Mouse (Mus musculus): ENCODE data around the gene Mab21l2. TPM values are rescaled to one million over a fixed set of nuclear protein-coding genes. Genes with fewer than 3 reads are reported as not detected.

Gene Mab21l2
- 0.59 TPM in 1 of 2 replicates, not detected in the other for polyA plus RNA-seq (2011; ENCODE audit: insufficient read depth, insufficient read length, low read depth, missing spikeins)

DNA sequence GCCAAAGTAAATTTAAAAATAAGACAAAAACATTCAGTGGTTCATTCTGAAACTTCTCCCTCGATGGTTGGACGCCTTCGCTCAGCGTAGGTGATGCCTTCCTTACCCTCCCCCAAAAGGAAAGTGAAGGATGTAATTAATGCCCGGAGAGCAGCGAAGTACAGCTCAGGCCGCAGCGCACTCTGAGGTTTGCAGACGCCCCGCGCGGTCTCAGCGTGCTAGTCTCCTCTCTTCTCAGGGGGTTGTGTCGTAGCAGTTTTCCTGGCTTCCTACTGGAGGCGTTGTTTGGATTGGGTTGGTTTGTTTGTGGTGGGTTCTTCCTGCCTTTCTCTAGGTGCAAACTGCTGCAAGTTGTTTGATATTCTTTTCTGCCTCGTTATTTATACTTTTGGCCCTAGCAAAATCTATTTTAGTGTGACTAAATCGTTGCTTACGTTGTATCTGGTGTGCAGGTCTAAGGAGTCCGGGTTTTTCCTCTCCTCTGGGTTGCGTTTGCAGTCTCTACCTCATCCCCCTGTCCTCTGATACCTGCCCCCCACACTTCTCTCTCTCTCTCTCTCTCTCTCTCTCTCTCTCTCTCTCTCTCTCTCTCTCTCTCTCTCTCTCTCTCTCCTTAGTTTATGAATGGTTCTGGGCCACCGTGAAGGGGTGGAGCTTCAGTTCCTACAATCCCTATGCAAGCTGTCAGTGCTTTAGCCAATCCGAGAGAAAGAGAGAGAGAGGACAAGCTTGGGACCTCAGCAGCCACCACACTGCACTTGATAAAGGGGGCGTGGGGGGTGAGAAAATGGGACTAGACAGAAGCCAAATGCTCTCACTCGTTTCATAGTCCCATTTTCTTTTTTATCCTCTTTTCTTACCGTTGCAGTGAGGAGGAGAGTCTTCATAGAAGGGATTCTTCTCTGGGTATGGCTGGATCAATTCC, at the start of gene Mab21l2:
Gene Mab21l2 (minus strand): TSS at position 539 of the 925 bp plus-strand sequence.
- Histone ChIP-seq H3K4me1 (ENCODE audit: control insufficient read depth, insufficient read depth, low read length) (no peaks in the 10 kb centered on the region), H3K9me3 (replicated peaks; ENCODE audit: control insufficient read depth, insufficient read depth, low read length, poor library complexity, severe bottlenecking) (no peaks in the 10 kb centered on the region), H3K27ac (ENCODE audit: insufficient read depth, low read length) (no peak within 1 kb of the TSS), H3K27me3 (ENCODE audit: control insufficient read depth, insufficient read depth, low read length, poor library complexity, severe bottlenecking) (0 out of 2 replicates have a peak, but pooled peaks cover 2% of the 10 kb centered on the region), H3K9ac (ENCODE audit: low read depth, poor library complexity, severe bottlenecking) (peak within 1 kb of the TSS; percentile 5), H3K4me3 (ENCODE audit: low read depth, low read length) (peak within 1 kb of the TSS; percentile 53), H3K36me3 (ENCODE audit: control insufficient read depth, insufficient read depth, low read length, poor library complexity, severe bottlenecking) (no peaks in the 10 kb centered on the region)
- TF ChIP-seq CTCF (IDR thresholded peaks at IDR 0.05; ENCODE audit: low read depth, low read length): no peak
- TF ChIP-seq EP300 (IDR thresholded peaks at IDR 0.05; ENCODE audit: insufficient read depth, low read depth, low read length): no peak
- no peak for TF ChIP-seq POLR2A (IDR thresholded peaks at IDR 0.05; ENCODE audit: insufficient read depth, low read length)

GRCm38 (mm10) chr3:86575312-86575711, 26.9 kb upstream of the Mab21l2 start:
- Histone ChIP-seq H3K9ac (ENCODE audit: low read depth, poor library complexity, severe bottlenecking) (no peak overlapping the region), H3K9me3 (replicated peaks; ENCODE audit: control insufficient read depth, insufficient read depth, low read length, poor library complexity, severe bottlenecking) (no peaks in the 10 kb centered on the region), H3K4me1 (ENCODE audit: control insufficient read depth, insufficient read depth, low read length) (no peaks in the 10 kb centered on the region), H3K4me3 (ENCODE audit: low read depth, low read length) (no peak overlapping the region), H3K27ac (ENCODE audit: insufficient read depth, low read length) (no peak overlapping the region), H3K27me3 (ENCODE audit: control insufficient read depth, insufficient read depth, low read length, poor library complexity, severe bottlenecking) (no peaks in the 10 kb centered on the region), H3K36me3 (ENCODE audit: control insufficient read depth, insufficient read depth, low read length, poor library complexity, severe bottlenecking) (no peaks in the 10 kb centered on the region)
- TF ChIP-seq CTCF (IDR thresholded peaks at IDR 0.05; ENCODE audit: low read depth, low read length) (no peak), POLR2A (IDR thresholded peaks at IDR 0.05; ENCODE audit: insufficient read depth, low read length) (no peak), EP300 (IDR thresholded peaks at IDR 0.05; ENCODE audit: insufficient read depth, low read depth, low read length) (no peak)

DNA sequence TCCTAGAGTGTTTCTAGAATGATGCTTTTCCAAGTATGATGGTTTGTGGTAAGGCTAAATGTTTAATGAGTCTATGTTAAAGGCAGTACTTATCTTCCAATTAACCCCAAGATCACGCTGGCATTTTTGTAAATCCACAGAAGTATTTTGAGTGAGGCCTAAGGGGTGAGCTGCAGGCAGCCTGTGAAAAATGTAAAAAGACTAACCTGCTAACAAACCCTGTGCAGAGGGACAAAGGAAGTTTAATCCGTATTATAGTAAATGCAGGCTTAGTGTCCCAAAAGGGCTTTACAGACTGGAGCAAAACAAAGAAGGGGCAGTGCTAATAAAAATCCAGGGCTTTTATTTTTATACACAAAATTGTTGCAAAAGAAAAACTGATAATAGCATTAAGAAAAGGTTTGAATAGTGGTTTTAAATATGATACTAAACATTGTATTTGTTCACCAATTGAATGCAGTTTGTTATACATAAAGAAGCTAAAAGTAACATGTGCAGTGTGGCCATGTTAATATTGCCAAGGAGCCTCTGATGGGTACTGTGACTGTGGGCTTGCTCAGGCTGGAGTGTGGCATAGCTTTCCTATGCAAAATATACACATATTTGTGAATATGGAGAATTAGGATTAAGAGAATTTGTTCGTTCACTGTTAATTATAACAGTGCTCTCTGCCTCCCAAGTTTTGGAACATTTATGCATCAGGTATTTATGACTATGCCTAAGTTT, 24.3 kb upstream of the Mab21l2 start:
- H3K27ac ChIP-seq (ENCODE audit: insufficient read depth, low read length): no peak overlapping the region
- H3K27me3 ChIP-seq (ENCODE audit: control insufficient read depth, insufficient read depth, low read length, poor library complexity, severe bottlenecking): no peaks in the 10 kb centered on the region
- no peaks in the 10 kb centered on the region for H3K36me3 ChIP-seq (ENCODE audit: control insufficient read depth, insufficient read depth, low read length, poor library complexity, severe bottlenecking)
- TF ChIP-seq EP300 (IDR thresholded peaks at IDR 0.05; ENCODE audit: insufficient read depth, low read depth, low read length) (no peak), POLR2A (IDR thresholded peaks at IDR 0.05; ENCODE audit: insufficient read depth, low read length) (no peak), CTCF (IDR thresholded peaks at IDR 0.05; ENCODE audit: low read depth, low read length) (no peak)
- H3K9me3 ChIP-seq (replicated peaks; ENCODE audit: control insufficient read depth, insufficient read depth, low read length, poor library complexity, severe bottlenecking): no peaks in the 10 kb centered on the region
- H3K4me1 ChIP-seq (ENCODE audit: control insufficient read depth, insufficient read depth, low read length): no peaks in the 10 kb centered on the region
- H3K4me3 ChIP-seq (ENCODE audit: low read depth, low read length): no peak overlapping the region
- H3K9ac ChIP-seq (ENCODE audit: low read depth, poor library complexity, severe bottlenecking): no peak overlapping the region

DNA sequence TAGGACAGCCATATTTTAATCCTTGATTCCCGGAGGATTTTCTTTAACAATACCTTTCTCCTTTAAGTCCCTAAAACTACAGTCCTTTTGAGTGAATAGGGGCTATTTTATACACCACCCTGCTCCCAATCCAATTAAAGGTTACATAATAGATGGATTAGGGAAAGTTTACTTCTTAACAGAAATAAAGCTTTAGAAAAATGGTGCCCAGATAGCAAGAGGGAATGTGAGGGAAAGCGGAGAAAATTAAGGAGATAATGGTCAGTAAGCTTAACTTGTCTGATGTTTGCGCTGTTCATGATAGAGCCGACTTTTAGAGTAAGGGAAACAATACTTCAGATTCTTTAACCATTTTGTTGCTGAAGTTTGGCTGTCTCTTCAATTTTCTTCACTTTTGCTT, 23.1 kb upstream of the Mab21l2 start:
- no peaks in the 10 kb centered on the region for H3K4me1 ChIP-seq (ENCODE audit: control insufficient read depth, insufficient read depth, low read length)
- H3K4me3 ChIP-seq (ENCODE audit: low read depth, low read length): no peak overlapping the region
- H3K27ac ChIP-seq (ENCODE audit: insufficient read depth, low read length): no peak overlapping the region
- H3K36me3 ChIP-seq (ENCODE audit: control insufficient read depth, insufficient read depth, low read length, poor library complexity, severe bottlenecking): no peaks in the 10 kb centered on the region
- TF ChIP-seq POLR2A (IDR thresholded peaks at IDR 0.05; ENCODE audit: insufficient read depth, low read length) (no peak), EP300 (IDR thresholded peaks at IDR 0.05; ENCODE audit: insufficient read depth, low read depth, low read length) (no peak), CTCF (IDR thresholded peaks at IDR 0.05; ENCODE audit: low read depth, low read length) (no peak)
- H3K9ac ChIP-seq (ENCODE audit: low read depth, poor library complexity, severe bottlenecking): no peak overlapping the region
- no peaks in the 10 kb centered on the region for H3K27me3 ChIP-seq (ENCODE audit: control insufficient read depth, insufficient read depth, low read length, poor library complexity, severe bottlenecking)
- H3K9me3 ChIP-seq (replicated peaks; ENCODE audit: control insufficient read depth, insufficient read depth, low read length, poor library complexity, severe bottlenecking): no peaks in the 10 kb centered on the region

DNA sequence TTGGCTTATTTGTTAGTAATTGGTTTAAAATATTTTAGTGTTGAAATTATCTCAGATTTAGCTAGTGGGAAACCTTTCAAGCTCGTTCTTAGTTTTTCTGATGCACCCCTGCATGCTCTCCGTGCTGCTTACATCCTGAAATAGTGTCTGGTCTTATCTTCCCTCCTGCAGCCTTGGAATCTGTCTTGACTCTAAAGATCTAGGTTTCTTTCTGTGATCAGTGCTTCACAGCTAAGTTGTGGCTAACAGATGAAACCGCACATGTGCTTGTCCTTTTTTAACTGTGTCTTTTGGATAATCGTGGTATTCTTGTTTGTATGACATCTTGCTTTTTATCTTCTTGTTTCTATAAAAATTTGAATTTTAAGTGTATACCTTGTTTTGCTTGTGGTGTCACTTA, 18.9 kb upstream of the Mab21l2 start:
- Histone ChIP-seq H3K4me3 (ENCODE audit: low read depth, low read length) (no peak overlapping the region), H3K36me3 (ENCODE audit: control insufficient read depth, insufficient read depth, low read length, poor library complexity, severe bottlenecking) (no peaks in the 10 kb centered on the region), H3K27ac (ENCODE audit: insufficient read depth, low read length) (no peak overlapping the region), H3K9me3 (replicated peaks; ENCODE audit: control insufficient read depth, insufficient read depth, low read length, poor library complexity, severe bottlenecking) (no peaks in the 10 kb centered on the region), H3K27me3 (ENCODE audit: control insufficient read depth, insufficient read depth, low read length, poor library complexity, severe bottlenecking) (no peaks in the 10 kb centered on the region), H3K9ac (ENCODE audit: low read depth, poor library complexity, severe bottlenecking) (no peak overlapping the region), H3K4me1 (ENCODE audit: control insufficient read depth, insufficient read depth, low read length) (peaks cover 1% of the 10 kb centered on the region)
- no peak for TF ChIP-seq POLR2A (IDR thresholded peaks at IDR 0.05; ENCODE audit: insufficient read depth, low read length)
- TF ChIP-seq EP300 (IDR thresholded peaks at IDR 0.05; ENCODE audit: insufficient read depth, low read depth, low read length): no peak
- no peak for TF ChIP-seq CTCF (IDR thresholded peaks at IDR 0.05; ENCODE audit: low read depth, low read length)
